Mouse (Mus musculus) adrenal gland, adult 8-10 months (tissue): ENCODE data around the gene Tmem178. TPM values are rescaled to one million over a fixed set of nuclear protein-coding genes. Genes with fewer than 3 reads are reported as not detected.

Source experiments
- total RNA-seq, 4 experiments: library from RNA; stranded (reverse); gene quantifications; 2 replicates each; pipeline ENCODE4 v1.2.4; 2022

The Tmem178 gene
- total RNA-seq, 4 experiments from 2014 or later, result 10.9 to 20.5 (median 15.5) TPM

Other genes with a start within 250 kb of the Tmem178 start
- gene Map4k3, start 216.1 kb upstream of the Tmem178 start, total RNA-seq, result 10 to 100 TPM; 41.2 to 71.9 (median 51.9) TPM
- 10 to 100 TPM in 1 of 4 experiments, 1 to 10 TPM in 3; 6.9 to 10.7 (median 9.1) TPM for gene Thumpd2, start 120.5 kb downstream of the Tmem178 start, total RNA-seq